Mouse (Mus musculus) cerebral cortex, adult 2 months (tissue): Measurements from ENCODE around the gene Olfr1006.

Experiments used
- WGBS: fragments of 180-500 bp; shearing (Covaris S2); methylation state at CpG from one replicate; pipeline ENCODE4 v1.1.7; 2018; 5-methylcytosine and 5-hydroxymethylcytosine counted together

Olfr1006 gene

GRCm38 (mm10) chr2:85678667-85679066 is at the start of gene Olfr1006:
TSS of gene Olfr1006 (minus strand) at chr2:85678767.

DNA sequence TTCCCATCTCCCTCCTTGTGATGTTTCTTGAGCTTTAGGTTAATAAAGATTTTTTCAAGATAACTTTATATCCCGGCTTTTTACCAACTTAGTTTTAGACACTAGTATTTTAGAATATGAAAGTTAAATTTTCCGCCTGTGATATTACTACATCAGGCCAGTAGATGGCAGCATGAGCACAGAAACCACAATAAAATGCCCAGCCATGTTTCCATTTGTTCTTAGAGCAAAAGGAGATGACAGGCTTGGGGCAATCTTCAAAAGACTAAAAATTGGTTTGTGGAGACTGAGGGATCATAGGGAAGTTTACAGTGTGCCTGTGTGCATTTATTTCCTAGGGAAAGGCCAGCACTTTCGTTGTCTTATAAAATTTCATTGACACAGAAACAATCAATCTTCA is 47.2 kb upstream of the Olfr1006 start:
- WGBS: 14% methylated on average over 3 of the region's 3 CpGs

DNA sequence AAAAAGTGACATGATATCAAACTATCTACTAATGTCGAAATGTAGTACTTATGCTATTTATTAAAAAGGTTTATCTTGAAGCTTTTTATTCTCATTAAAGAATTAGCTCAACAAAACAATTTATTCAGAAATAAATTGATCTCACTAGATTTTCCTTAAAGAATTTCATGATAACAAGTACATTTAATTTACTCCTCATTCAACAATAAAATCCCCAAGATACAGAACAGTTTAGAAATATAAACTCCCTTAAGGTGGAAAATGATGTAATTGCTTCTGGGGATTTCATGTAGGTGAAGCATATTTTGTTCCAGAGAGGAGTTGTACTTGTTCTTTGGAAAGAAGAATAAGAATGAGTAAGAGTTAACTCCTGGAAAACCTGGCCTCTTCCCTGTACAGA is 36.6 kb upstream of the Olfr1006 start, which contains the start of gene Olfr1009:
Gene Olfr1009, plus strand, starts transcription at position 301 of the 400 bp plus-strand sequence.
- WGBS: 92% methylated on average over 1 of the region's 1 CpGs

GRCm38 (mm10) chr2:85711159-85711558 is 32.6 kb upstream of the Olfr1006 start:
- 15% methylated on average over 1 of the region's 1 CpGs for WGBS

DNA sequence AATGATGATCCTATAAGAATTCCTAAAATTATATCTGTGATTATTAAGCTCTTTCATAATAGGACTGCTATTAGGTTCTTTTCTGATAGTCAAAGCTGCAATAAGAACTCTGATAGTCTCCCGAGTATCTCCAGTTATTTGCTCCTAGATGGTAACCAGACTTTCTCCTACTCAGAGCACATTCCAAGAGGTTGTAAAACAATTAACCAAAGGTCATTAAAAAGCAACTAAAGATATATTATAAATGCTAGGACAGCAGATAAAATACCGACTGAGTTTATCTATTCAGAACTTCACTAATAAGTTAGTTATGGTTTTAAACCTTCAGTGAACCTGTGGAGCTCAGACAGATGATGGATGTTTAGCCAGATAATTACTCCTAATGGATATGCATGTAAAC is 32.1 kb upstream of the Olfr1006 start:
- 81% methylated on average over 2 of the region's 2 CpGs for WGBS

GRCm38 (mm10) chr2:85689131-85689530 is 10.6 kb upstream of the Olfr1006 start, which contains the start of gene Olfr1008:
TSS of gene Olfr1008 (plus strand) at chr2:85689431.

DNA sequence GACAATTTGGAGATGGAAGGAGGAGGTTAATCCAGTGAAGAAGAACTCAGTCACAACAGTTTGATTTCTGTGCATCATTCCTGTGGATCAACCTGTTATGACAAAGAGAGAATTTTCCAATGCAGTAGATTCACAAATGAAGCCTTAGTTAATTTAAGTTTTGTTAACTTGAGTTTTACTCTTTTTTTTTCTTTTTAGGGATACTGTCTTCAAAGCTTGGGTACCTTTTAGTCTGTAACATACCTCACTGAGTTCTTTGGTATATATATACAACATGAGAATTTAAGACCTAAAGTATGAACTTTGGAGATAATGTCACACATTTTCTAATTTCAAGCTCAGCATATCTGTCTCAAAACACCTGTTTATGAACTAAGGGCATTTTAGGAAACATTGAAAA is 14.2 kb downstream of the Olfr1006 start, which contains the start of gene Olfr154:
Gene Olfr154, minus strand, starts transcription at position 101 of the 400 bp plus-strand sequence.

GRCm38 (mm10) chr2:85650604-85651003 is 28.0 kb downstream of the Olfr1006 start, which contains the start of gene Olfr1002:
TSS of gene Olfr1002 (minus strand) at chr2:85650704.
- 94% methylated on average over 1 of the region's 1 CpGs for WGBS
